Mouse (Mus musculus): ENCODE data around the gene Cd27.

- TF ChIP-seq CTCF (IDR thresholded peaks at IDR 0.05; ENCODE audit: low read depth), result no peak
- no peak for TF ChIP-seq EP300 (optimal IDR thresholded peaks at IDR 0.05)
Observed at GRCm38 (mm10) chr6:125195541-125196075, 41.2 kb downstream of the Cd27 start.

All from stomach, postnatal 0 days (tissue).